Mouse (Mus musculus) megakaryocyte, embryonic 14.5 days (primary cell): Measurements from ENCODE around the gene Lipm.

ENCODE experiments used
- FLI1 ChIP-seq: IDR thresholded peaks from 2 replicates; pipeline ENCODE4 v1.6.1; 2012; ENCODE audit warnings: low read length, inconsistent platforms, mixed read lengths
- GATA1 ChIP-seq: IDR thresholded peaks from 3 replicates; pipeline ENCODE4 v1.6.1; 2012; ENCODE audit warnings: mixed read lengths, low read length, inconsistent platforms, borderline replicate concordance

GRCm38 (mm10) chr19:34074239-34074638 lies 26.5 kb upstream of the Lipm start:
- TF ChIP-seq GATA1 = no peak
- no peak for TF ChIP-seq FLI1
